Mouse (Mus musculus): ENCODE measurements around the gene Ccdc107. TPM values are rescaled to one million over a fixed set of nuclear protein-coding genes. Genes with fewer than 3 reads are reported as not detected.
A peak's percentile ranks its signal among the peaks of the same experiment; 100 is the strongest.

Gene Ccdc107
- polyA plus RNA-seq, 1 experiment from 2014 or later, result 59.4 TPM

DNA sequence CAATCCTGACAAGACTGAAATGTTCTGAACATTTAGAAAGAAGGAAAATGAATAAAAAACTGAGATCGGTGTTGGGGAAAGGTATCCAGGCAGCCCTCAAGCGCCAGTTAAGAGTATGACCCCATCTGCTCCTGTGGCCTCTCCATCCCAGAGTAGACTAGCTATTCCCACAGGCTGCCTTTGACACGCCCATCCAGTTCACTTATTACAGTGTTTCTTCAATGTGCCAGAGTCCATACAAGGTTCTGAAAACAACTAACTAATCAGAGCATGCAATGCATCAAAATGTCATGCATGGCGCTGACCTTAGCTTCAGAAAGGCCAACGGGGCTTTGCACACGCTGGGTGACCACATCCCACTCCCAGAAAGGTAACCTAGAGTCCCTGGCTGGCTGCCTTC, 10.8 kb downstream of the Ccdc107 start:
- Histone ChIP-seq H3K4me3 (ENCODE audit: low read length) (no peak overlapping the region), H3K9me3 (ENCODE audit: control insufficient read depth, low read length) (no peaks in the 10 kb centered on the region), H3K36me3 (ENCODE audit: control insufficient read depth, insufficient read depth, low read length) (no peaks in the 10 kb centered on the region), H3K27me3 (ENCODE audit: control insufficient read depth, insufficient read depth, low read length) (no peaks in the 10 kb centered on the region), H3K4me1 (ENCODE audit: control insufficient read depth, insufficient read depth, low read length) (peaks cover 2% of the 10 kb centered on the region; the same call in 1 of the 2 replicates), H3K4me2 (replicated peaks; ENCODE audit: low read depth, low read length) (no peak overlapping the region), H3K9ac (ENCODE audit: low read depth, low read length) (no peak overlapping the region), H3K27ac (ENCODE audit: low read depth, low read length) (no peak overlapping the region)
- no peak for ATAC-seq (ENCODE audit: low FRiP score, low TSS enrichment)
- 72% methylated on average over 6 of the region's 6 CpGs for WGBS

DNA sequence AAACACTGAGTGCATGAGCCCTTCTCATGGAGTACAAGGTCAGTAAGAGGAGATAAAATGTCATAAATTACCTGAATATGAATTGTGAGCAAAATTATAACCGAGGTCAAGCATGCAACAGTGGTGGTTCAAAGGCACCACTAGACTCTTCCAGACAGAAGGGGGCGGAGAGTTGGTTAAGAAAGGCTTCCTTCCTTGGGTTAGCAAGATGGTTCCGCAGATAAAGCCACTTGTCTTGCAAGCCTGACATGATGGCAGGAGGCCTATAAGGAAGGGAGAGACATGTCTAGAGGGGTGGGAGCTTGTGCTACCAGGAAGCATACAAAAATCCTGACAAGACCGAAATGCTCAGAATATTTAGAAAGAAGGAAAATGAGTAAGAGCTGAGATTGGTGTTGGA, 11.6 kb downstream of the Ccdc107 start:
- Histone ChIP-seq H3K36me3 (ENCODE audit: control insufficient read depth, insufficient read depth, low read length) (no peaks in the 10 kb centered on the region), H3K4me2 (replicated peaks; ENCODE audit: low read depth, low read length) (no peak overlapping the region), H3K27ac (ENCODE audit: low read depth, low read length) (no peak overlapping the region), H3K9me3 (ENCODE audit: control insufficient read depth, low read length) (no peaks in the 10 kb centered on the region), H3K4me3 (ENCODE audit: low read length) (no peak overlapping the region), H3K4me1 (ENCODE audit: control insufficient read depth, insufficient read depth, low read length) (peaks cover 5% of the 10 kb centered on the region; the same call in 1 of the 2 replicates), H3K27me3 (ENCODE audit: control insufficient read depth, insufficient read depth, low read length) (no peaks in the 10 kb centered on the region), H3K9ac (ENCODE audit: low read depth, low read length) (no peak overlapping the region)
- 80% methylated on average over 4 of the region's 4 CpGs for whole genome bisulfite sequencing
- ATAC-seq (ENCODE audit: low FRiP score, low TSS enrichment), result no peak

DNA sequence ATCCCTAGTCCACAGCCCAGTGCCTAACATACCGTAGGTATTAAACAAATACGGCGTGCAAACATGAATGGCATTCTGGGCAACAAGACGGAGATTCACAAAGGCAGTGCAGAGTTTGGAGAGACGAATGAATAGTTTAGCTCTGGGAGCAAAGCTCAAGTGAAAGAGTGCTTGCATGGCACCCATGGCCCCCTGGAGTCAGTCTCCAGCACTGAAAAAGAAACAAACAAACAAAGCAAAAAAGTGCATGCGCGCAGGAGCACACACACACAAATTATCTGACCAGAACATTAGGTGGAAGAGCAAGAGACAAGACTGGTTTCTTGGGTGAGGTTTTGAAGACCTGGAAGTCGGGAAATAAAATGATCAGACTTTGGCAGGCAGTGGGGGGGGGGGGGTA, 13.4 kb downstream of the Ccdc107 start:
- Histone ChIP-seq H3K4me1 (ENCODE audit: control insufficient read depth, insufficient read depth, low read length) (peaks cover 5% of the 10 kb centered on the region; the same call in 1 of the 2 replicates), H3K9me3 (ENCODE audit: control insufficient read depth, low read length) (no peaks in the 10 kb centered on the region), H3K9ac (ENCODE audit: low read depth, low read length) (no peak overlapping the region), H3K4me3 (ENCODE audit: low read length) (no peak overlapping the region), H3K27ac (ENCODE audit: low read depth, low read length) (no peak overlapping the region), H3K4me2 (replicated peaks; ENCODE audit: low read depth, low read length) (no peak overlapping the region), H3K27me3 (ENCODE audit: control insufficient read depth, insufficient read depth, low read length) (no peaks in the 10 kb centered on the region), H3K36me3 (ENCODE audit: control insufficient read depth, insufficient read depth, low read length) (no peaks in the 10 kb centered on the region)
- no peak for ATAC-seq (ENCODE audit: low FRiP score, low TSS enrichment)
- 89% methylated on average over 8 of the region's 8 CpGs for WGBS

DNA sequence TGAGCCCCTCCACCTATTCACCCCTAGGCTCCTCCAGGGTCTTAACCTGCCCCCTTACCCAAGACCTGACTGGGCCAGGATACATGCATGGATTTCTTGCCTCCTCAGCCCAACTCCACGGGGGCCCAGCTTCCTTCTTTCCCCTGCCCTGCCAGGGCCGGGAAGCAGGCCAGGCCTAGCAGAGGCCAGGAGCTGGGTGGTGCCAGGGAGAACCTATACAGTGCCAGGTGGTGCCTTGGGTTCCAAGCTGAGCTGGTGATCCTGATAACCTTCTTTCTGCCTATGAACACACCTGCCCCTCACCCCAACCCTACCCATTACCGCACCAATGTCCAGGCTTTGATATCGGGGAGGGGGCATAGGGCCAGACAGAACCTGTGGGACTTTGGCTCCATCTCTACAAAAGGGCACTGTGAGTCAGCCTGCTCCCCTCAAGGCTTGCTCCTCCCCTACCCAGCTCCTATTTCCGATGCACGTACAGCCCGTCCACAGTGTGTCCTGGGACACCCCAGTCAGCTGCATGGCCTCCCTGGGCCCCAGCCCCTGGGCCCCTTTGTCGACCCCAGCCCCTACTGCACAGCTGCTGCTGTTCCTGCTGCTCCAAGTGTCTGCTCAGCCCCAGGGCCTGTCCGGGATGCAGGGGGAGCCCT, 14.0 kb downstream of the Ccdc107 start, which contains the start of gene Car9:
Car9 (plus strand) TSS at position 431 of the 650 bp plus-strand sequence.
- peak within 1 kb of the TSS; percentile 56 for H3K4me2 ChIP-seq (replicated peaks; ENCODE audit: low read depth, low read length)
- no peak within 1 kb of the TSS for H3K27ac ChIP-seq (ENCODE audit: low read depth, low read length)
- H3K9ac ChIP-seq (ENCODE audit: low read depth, low read length), result no peak within 1 kb of the TSS
- no peaks in the 10 kb centered on the region for H3K9me3 ChIP-seq (ENCODE audit: control insufficient read depth, low read length)
- H3K36me3 ChIP-seq (ENCODE audit: control insufficient read depth, insufficient read depth, low read length), result no peaks in the 10 kb centered on the region
- no peaks in the 10 kb centered on the region for H3K27me3 ChIP-seq (ENCODE audit: control insufficient read depth, insufficient read depth, low read length)
- no peak for ATAC-seq (ENCODE audit: low FRiP score, low TSS enrichment)
- H3K4me3 ChIP-seq (ENCODE audit: low read length), result no peak within 1 kb of the TSS
- H3K4me1 ChIP-seq (ENCODE audit: control insufficient read depth, insufficient read depth, low read length), result peaks cover 5% of the 10 kb centered on the region; the same call in 1 of the 2 replicates
- WGBS, result 49% methylated on average over 9 of the region's 9 CpGs

DNA sequence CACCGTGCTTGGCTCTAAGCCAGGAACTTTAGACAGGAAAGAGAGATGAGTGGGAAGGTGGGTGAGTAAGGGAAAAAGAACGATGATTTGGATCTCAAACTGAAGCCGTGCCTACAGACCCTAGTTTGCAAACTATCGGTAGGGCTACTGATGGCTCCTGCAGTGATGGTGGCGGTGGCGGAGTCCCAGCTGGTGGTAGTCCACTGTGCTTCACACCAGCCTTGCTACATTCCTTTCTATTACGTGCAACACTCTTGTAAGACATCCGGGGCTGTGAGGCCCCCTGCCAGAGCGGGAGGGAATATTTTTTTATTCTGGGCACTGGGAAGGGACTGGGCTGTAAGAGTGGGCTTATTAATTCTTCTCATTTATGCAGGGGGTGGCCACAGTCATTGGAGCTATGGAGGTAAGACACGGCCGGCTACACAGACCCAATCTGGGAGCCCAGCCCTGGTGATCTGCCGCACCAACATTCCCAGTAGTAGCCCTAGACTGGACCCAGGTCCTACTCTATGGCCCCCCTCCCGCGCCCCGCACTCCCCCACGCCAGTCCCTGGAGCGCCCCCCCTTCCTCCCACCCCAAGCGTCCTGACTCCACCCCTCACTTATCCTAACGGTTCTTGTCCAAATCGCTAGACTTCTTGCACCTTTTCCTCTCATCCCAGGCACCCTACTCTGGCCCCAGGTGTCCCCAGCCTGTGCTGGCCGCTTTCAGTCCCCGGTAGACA, 15.4 kb downstream of the Ccdc107 start:
- Histone ChIP-seq H3K27ac (ENCODE audit: low read depth, low read length) (no peak overlapping the region), H3K4me3 (ENCODE audit: low read length) (peak overlapping the region; percentile 42), H3K9me3 (ENCODE audit: control insufficient read depth, low read length) (no peaks in the 10 kb centered on the region), H3K4me1 (ENCODE audit: control insufficient read depth, insufficient read depth, low read length) (peaks cover 5% of the 10 kb centered on the region; the same call in 1 of the 2 replicates), H3K4me2 (replicated peaks; ENCODE audit: low read depth, low read length) (peak overlapping the region; percentile 56), H3K27me3 (ENCODE audit: control insufficient read depth, insufficient read depth, low read length) (no peaks in the 10 kb centered on the region), H3K36me3 (ENCODE audit: control insufficient read depth, insufficient read depth, low read length) (no peaks in the 10 kb centered on the region), H3K9ac (ENCODE audit: low read depth, low read length) (peak overlapping the region; percentile 31)
- WGBS, result 5% methylated on average over 22 of the region's 22 CpGs
- ATAC-seq (ENCODE audit: low FRiP score, low TSS enrichment), result peak; percentile 55

DNA sequence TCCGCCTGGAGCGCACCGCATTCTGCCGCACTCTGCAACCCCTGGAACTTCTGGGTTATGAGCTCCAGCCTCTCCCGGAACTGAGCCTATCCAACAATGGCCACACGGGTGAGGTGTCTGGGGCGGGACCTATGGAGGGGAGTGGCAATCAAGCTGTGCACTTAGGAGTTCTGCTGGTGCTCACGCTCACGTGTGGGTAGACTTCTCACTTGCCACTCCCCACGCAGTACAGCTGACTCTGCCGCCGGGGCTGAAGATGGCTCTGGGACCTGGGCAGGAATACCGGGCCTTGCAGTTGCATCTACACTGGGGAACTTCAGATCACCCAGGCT, 15.9 kb downstream of the Ccdc107 start:
- 3% methylated on average over 13 of the region's 13 CpGs for WGBS
- Histone ChIP-seq H3K4me3 (ENCODE audit: low read length) (peak overlapping the region; percentile 42), H3K27me3 (ENCODE audit: control insufficient read depth, insufficient read depth, low read length) (no peaks in the 10 kb centered on the region), H3K9ac (ENCODE audit: low read depth, low read length) (peak overlapping the region; percentile 31), H3K27ac (ENCODE audit: low read depth, low read length) (no peak overlapping the region), H3K4me2 (replicated peaks; ENCODE audit: low read depth, low read length) (peak overlapping the region; percentile 56), H3K36me3 (ENCODE audit: control insufficient read depth, insufficient read depth, low read length) (no peaks in the 10 kb centered on the region), H3K9me3 (ENCODE audit: control insufficient read depth, low read length) (no peaks in the 10 kb centered on the region), H3K4me1 (ENCODE audit: control insufficient read depth, insufficient read depth, low read length) (peaks cover 5% of the 10 kb centered on the region; the same call in 1 of the 2 replicates)
- ATAC-seq (ENCODE audit: low FRiP score, low TSS enrichment), result peak; percentile 83

DNA sequence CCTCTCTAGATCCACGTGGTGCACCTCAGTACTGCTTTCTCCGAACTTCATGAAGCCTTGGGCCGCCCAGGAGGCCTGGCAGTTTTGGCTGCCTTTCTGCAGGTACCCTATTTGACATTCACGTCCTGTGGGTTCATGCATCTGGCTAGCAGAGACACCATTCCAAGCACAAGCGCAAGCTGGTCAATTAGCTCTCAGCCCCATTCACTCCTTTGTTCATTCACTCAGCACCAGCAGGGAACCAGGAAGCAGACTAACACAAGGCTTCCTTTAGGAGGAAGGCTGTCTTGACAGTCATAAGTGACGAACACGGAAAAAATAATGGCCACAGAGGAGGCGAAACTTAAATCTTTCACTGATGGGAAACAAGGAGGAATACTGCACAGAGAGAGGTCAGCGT, 16.4 kb downstream of the Ccdc107 start:
- no peak for ATAC-seq (ENCODE audit: low FRiP score, low TSS enrichment)
- 36% methylated on average over 9 of the region's 9 CpGs for WGBS
- H3K27me3 ChIP-seq (ENCODE audit: control insufficient read depth, insufficient read depth, low read length), result no peaks in the 10 kb centered on the region

DNA sequence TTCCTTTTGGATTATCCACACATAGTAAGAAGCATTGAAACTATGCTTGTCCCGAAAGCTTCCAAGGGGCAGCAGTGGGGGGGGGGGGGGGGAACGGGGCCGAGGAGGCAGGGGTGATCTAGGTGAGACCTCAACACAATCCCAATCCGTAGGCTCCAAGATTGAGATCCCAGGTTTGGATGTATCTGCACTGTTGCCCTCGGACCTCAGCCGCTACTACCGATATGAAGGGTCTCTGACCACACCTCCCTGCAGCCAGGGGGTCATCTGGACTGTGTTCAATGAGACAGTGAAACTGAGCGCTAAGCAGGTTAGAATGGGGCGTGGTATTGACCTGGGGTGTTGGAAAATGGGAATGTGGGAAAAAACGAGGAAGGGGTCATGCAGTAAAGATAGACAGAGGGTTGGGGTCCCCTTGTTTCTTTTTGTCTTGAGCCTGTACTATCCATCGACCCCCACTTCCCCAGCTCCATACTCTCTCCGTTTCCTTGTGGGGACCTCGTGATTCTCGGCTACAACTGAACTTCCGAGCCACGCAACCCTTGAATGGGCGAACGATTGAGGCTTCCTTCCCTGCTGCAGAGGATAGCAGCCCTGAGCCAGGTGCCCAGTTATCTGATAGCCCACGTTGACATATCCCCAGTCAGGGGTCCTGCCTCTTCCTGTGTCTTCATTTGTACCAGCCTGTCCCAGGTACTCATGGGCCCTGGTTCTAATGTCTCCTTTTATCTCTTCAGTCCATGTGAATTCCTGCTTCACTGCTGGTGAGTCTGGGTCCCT, 19.2 kb downstream of the Ccdc107 start:
- 77% methylated on average over 19 of the region's 19 CpGs for WGBS
- H3K36me3 ChIP-seq (ENCODE audit: control insufficient read depth, insufficient read depth, low read length), result peaks cover 10% of the 10 kb centered on the region; the same call in 1 of the 2 replicates
- no peaks in the 10 kb centered on the region for H3K27me3 ChIP-seq (ENCODE audit: control insufficient read depth, insufficient read depth, low read length)
- H3K27ac ChIP-seq (ENCODE audit: low read depth, low read length), result no peak overlapping the region
- no peaks in the 10 kb centered on the region for H3K9me3 ChIP-seq (ENCODE audit: control insufficient read depth, low read length)
- peaks cover 5% of the 10 kb centered on the region; the same call in 1 of the 2 replicates for H3K4me1 ChIP-seq (ENCODE audit: control insufficient read depth, insufficient read depth, low read length)
- no peak overlapping the region for H3K9ac ChIP-seq (ENCODE audit: low read depth, low read length)
- no peak overlapping the region for H3K4me3 ChIP-seq (ENCODE audit: low read length)
- ATAC-seq (ENCODE audit: low FRiP score, low TSS enrichment), result no peak
- no peak overlapping the region for H3K4me2 ChIP-seq (replicated peaks; ENCODE audit: low read depth, low read length)

More for the DNA sequence above, 16.4 kb downstream of the Ccdc107 start:
- Histone ChIP-seq H3K4me1 (ENCODE audit: control insufficient read depth, insufficient read depth, low read length) (peaks cover 5% of the 10 kb centered on the region; the same call in 1 of the 2 replicates), H3K4me3 (ENCODE audit: low read length) (peak overlapping the region; percentile 42; the same call in 1 of the 2 replicates), H3K4me2 (replicated peaks; ENCODE audit: low read depth, low read length) (peak overlapping the region; percentile 56), H3K36me3 (ENCODE audit: control insufficient read depth, insufficient read depth, low read length) (no peaks in the 10 kb centered on the region), H3K9ac (ENCODE audit: low read depth, low read length) (no peak overlapping the region; the same call in 1 of the 2 replicates), H3K9me3 (ENCODE audit: control insufficient read depth, low read length) (no peaks in the 10 kb centered on the region), H3K27ac (ENCODE audit: low read depth, low read length) (no peak overlapping the region)
